In the genomic region with DNA sequence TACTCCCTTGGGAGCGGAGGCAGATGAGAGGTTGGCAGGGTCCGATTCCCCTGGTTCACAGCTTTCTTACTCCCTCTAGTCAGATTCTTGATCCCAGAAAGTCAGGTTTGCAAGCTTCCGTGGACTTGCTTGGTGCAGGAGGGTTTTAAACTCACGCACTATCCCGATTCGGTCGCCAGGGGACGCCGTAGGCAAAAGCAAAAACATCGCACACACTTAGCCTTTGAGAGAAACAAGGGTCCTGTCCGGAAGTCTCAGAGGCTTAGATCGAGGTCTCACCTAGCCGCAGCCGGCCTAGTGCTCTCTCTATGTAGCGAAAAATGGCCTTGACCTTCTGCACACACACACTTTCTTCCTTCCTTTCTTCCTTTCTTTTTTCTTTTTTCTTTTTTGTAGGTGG, we compare ENCODE assay signal across 9 mouse cellular contexts. TPM values are rescaled to one million over a fixed set of nuclear protein-coding genes. Genes with fewer than 3 reads are reported as not detected.
A peak's percentile ranks its signal among the peaks of the same experiment; 100 is the strongest.
DNase-seq lines count a peak whose midpoint lies in the region; ATAC-seq and TF ChIP-seq lines count a peak whose summit lies in the region.
"Had no signal": no experiment of that assay in that cellular context is flagged by ENCODE, and none has a peak within 500 bp of the region (broad histone marks: within the 10 kb centered on the region; RNA-seq: fewer than 3 reads in every experiment).

No protein-coding gene starts in this region.

- TF ChIP-seq EP300 in liver, postnatal 0 days (IDR thresholded peaks at IDR 0.05; ENCODE audit: low read depth): no peak

- WGBS in cerebellum, adult 2 months: 6% methylated on average over 15 of the region's 15 CpGs
- 4% methylated on average over 15 of the region's 15 CpGs for WGBS in thymus, adult 2 months
- WGBS in hindbrain, embryonic 16.5 days: 3% methylated on average over 15 of the region's 15 CpGs
- WGBS in liver, postnatal 0 days (ENCODE audit: insufficient replicate concordance): 2% methylated on average over 15 of the region's 15 CpGs

- H3K4me1 ChIP-seq in cerebellum, adult 2 months (ENCODE audit: control insufficient read depth, insufficient read depth, low read length): no peaks in the 10 kb centered on the region
- peaks cover 39% of the 10 kb centered on the region for H3K4me1 ChIP-seq in thymus, adult 2 months (replicated peaks; ENCODE audit: control insufficient read depth, insufficient read depth, low read length)
- H3K4me1 ChIP-seq in hindbrain, embryonic 16.5 days (ENCODE audit: control insufficient read depth, insufficient read depth, low read depth, low read length): peaks cover 13% of the 10 kb centered on the region
- peaks cover 16% of the 10 kb centered on the region for H3K4me1 ChIP-seq in liver, postnatal 0 days (ENCODE audit: insufficient read depth)

- H3K36me3 ChIP-seq in thymus, adult 2 months (ENCODE audit: control insufficient read depth, insufficient read depth, low read length): no peaks in the 10 kb centered on the region
- H3K36me3 ChIP-seq in hindbrain, embryonic 16.5 days (ENCODE audit: control insufficient read depth, insufficient read depth, low read length): no peaks in the 10 kb centered on the region
- H3K36me3 ChIP-seq in liver, postnatal 0 days (replicated peaks; ENCODE audit: insufficient read depth, low read length): no peaks in the 10 kb centered on the region
- H3K36me3 ChIP-seq: limb, embryonic 12.5 days had no signal

- no peak; the same call in 1 of the 2 replicates for ATAC-seq in cerebellum, adult (ENCODE audit: insufficient number of reproducible peaks, low FRiP score, low TSS enrichment)
- ATAC-seq in hindbrain, embryonic 16.5 days: peak; percentile 43; the same call in 1 of the 2 replicates
- ATAC-seq in liver, postnatal 0 days: peak; percentile 38; the same call in 1 of the 2 replicates

- H3K4me2 ChIP-seq in hindbrain, embryonic 16.5 days (ENCODE audit: low read length): no peak overlapping the region
- no peak overlapping the region for H3K4me2 ChIP-seq in liver, postnatal 0 days (ENCODE audit: low read depth, low read length)
- H3K4me2 ChIP-seq: limb, embryonic 12.5 days had no signal

- no peak overlapping the region for H3K9ac ChIP-seq in hindbrain, embryonic 16.5 days (ENCODE audit: low read depth, low read length)
- H3K9ac ChIP-seq in liver, postnatal 0 days (replicated peaks): no peak overlapping the region
- H3K9ac ChIP-seq: limb, embryonic 12.5 days had no signal

- peaks cover 2% of the 10 kb centered on the region; the same call in 1 of the 2 replicates for H3K9me3 ChIP-seq in hindbrain, embryonic 16.5 days (ENCODE audit: control insufficient read depth, low read length)
- H3K9me3 ChIP-seq in liver, postnatal 0 days (ENCODE audit: low read length): peaks cover 3% of the 10 kb centered on the region; the same call in 1 of the 2 replicates

- peak; percentile 48 to 69 for DNase-seq in cerebellum, adult 2 months
- DNase-seq in thymus, adult 2 months: peak; percentile 66
- no peak for DNase-seq in thymus, adult 18-20 months
- peak; percentile 56 for DNase-seq in embryo, embryonic 11.5 days (ENCODE audit: low read depth, low spot score)
- DNase-seq in liver, postnatal 0 days: peak; percentile 84
- DNase-seq in retina, postnatal 1 day: peak; percentile 90

- H3K27me3 ChIP-seq in cerebellum, adult 2 months (ENCODE audit: control insufficient read depth, insufficient read depth, low read length): peaks cover 3% of the 10 kb centered on the region; the same call in 1 of the 2 replicates
- no peaks in the 10 kb centered on the region for H3K27me3 ChIP-seq in thymus, adult 2 months (ENCODE audit: control insufficient read depth, insufficient read depth, low read length)
- H3K27me3 ChIP-seq in hindbrain, embryonic 16.5 days (replicated peaks; ENCODE audit: control insufficient read depth, insufficient read depth, low read length): peaks cover 69% of the 10 kb centered on the region
- H3K27me3 ChIP-seq in liver, postnatal 0 days (ENCODE audit: insufficient read depth, low read length): peaks cover 32% of the 10 kb centered on the region

- peak; percentile 94 for TF ChIP-seq CTCF in cerebellum, adult 2 months (IDR thresholded peaks at IDR 0.05; ENCODE audit: borderline replicate concordance, insufficient read depth, low read depth, low read length)
- peak; percentile 94; the same call in 1 of the 2 replicates for TF ChIP-seq CTCF in thymus, adult 2 months (IDR thresholded peaks at IDR 0.05; ENCODE audit: borderline replicate concordance, control insufficient read depth, extremely low read depth, insufficient read depth, low read length, poor library complexity)
- TF ChIP-seq CTCF in liver, postnatal 0 days (IDR thresholded peaks at IDR 0.05; ENCODE audit: low read depth): peak; percentile 95

- no peak for TF ChIP-seq POLR2A in cerebellum, adult 2 months (IDR thresholded peaks at IDR 0.05; ENCODE audit: borderline replicate concordance, insufficient read depth, low read length)
- 0 out of 2 replicates have a peak, but pooled peaks have one; percentile 21 for TF ChIP-seq POLR2A in thymus, adult 2 months (IDR thresholded peaks at IDR 0.05; ENCODE audit: control insufficient read depth, extremely low read depth, insufficient read depth, low read length, poor library complexity)

- no peak overlapping the region for H3K27ac ChIP-seq in cerebellum, adult 2 months (ENCODE audit: insufficient read depth, low read length)
- H3K27ac ChIP-seq in thymus, adult 2 months (ENCODE audit: control insufficient read depth, insufficient read depth, low read length): no peak overlapping the region
- H3K27ac ChIP-seq in hindbrain, embryonic 16.5 days (ENCODE audit: low read depth, low read length): no peak overlapping the region
- no peak overlapping the region for H3K27ac ChIP-seq in liver, postnatal 0 days (ENCODE audit: low read depth)
- H3K27ac ChIP-seq: limb, embryonic 12.5 days had no signal

- no peak overlapping the region for H3K4me3 ChIP-seq in cerebellum, adult 2 months (replicated peaks; ENCODE audit: insufficient read depth, low read depth, low read length)
- no peak overlapping the region for H3K4me3 ChIP-seq in thymus, adult 2 months (ENCODE audit: control insufficient read depth, insufficient read depth, low read length)
- H3K4me3 ChIP-seq in hindbrain, embryonic 16.5 days (ENCODE audit: low read length): no peak overlapping the region
- H3K4me3 ChIP-seq in liver, postnatal 0 days (ENCODE audit: low read depth, low read length): no peak overlapping the region
- H3K4me3 ChIP-seq: limb, embryonic 12.5 days had no signal

RNA-seq across cellular contexts. Expression of gene Tmem221, which starts 2.7 kb away (rescaled TPM):
- polyA plus RNA-seq in cerebellum, adult 2 months (2012; rRNA removed): 0.21 and 0.26 TPM in 2 replicates
- 15.5 and 17.2 TPM in 2 replicates for polyA plus RNA-seq in thymus, adult 2 months (2012; rRNA removed)
- 0.09 and 0.19 TPM in 2 replicates for polyA plus RNA-seq in hindbrain, embryonic 16.5 days (2015; fragmentation: Nextera tagmentation; extraction: Ambion mirVana)
- polyA plus RNA-seq in liver, postnatal 0 days (2015; fragmentation: Nextera tagmentation; extraction: Ambion mirVana): 0.62 and 0.66 TPM in 2 replicates

RNA-seq across cellular contexts. Expression of gene Nxnl1, which starts 5.0 kb away (rescaled TPM):
- 0.10 and 0.11 TPM in 2 replicates for polyA plus RNA-seq in cerebellum, adult 2 months (2012; rRNA removed)
- 0.05 and 0.06 TPM in 2 replicates for polyA plus RNA-seq in thymus, adult 2 months (2012; rRNA removed)
- not detected in 2 replicates for polyA plus RNA-seq in hindbrain, embryonic 16.5 days (2015; fragmentation: Nextera tagmentation; extraction: Ambion mirVana)
- 0.08 TPM in 1 of 2 replicates, not detected in the other for polyA plus RNA-seq in liver, postnatal 0 days (2015; fragmentation: Nextera tagmentation; extraction: Ambion mirVana)
- polyA plus RNA-seq: limb, embryonic 12.5 days had no signal

RNA-seq across cellular contexts. Expression of gene Slc27a1, which starts 7.3 kb away (rescaled TPM):
- 142 and 153 TPM in 2 replicates for polyA plus RNA-seq in cerebellum, adult 2 months (2012; rRNA removed)
- polyA plus RNA-seq in thymus, adult 2 months (2012; rRNA removed): 174 and 176 TPM in 2 replicates
- 102 and 107 TPM in 2 replicates for polyA plus RNA-seq in hindbrain, embryonic 16.5 days (2015; fragmentation: Nextera tagmentation; extraction: Ambion mirVana)
- 6.0 and 6.8 TPM in 2 replicates for polyA plus RNA-seq in liver, postnatal 0 days (2015; fragmentation: Nextera tagmentation; extraction: Ambion mirVana)

RNA-seq across cellular contexts. Expression of gene Mvb12a, which starts 18.7 kb away (rescaled TPM):
- polyA plus RNA-seq in cerebellum, adult 2 months (2012; rRNA removed): 113 and 118 TPM in 2 replicates
- 166 and 182 TPM in 2 replicates for polyA plus RNA-seq in thymus, adult 2 months (2012; rRNA removed)
- 66.3 and 70.4 TPM in 2 replicates for polyA plus RNA-seq in hindbrain, embryonic 16.5 days (2015; fragmentation: Nextera tagmentation; extraction: Ambion mirVana)
- 61.7 and 62.5 TPM in 2 replicates for polyA plus RNA-seq in liver, postnatal 0 days (2015; fragmentation: Nextera tagmentation; extraction: Ambion mirVana)

RNA-seq across cellular contexts. Expression of gene Bst2, which starts 24.1 kb away (rescaled TPM):
- polyA plus RNA-seq in cerebellum, adult 2 months (2012; rRNA removed): 13.6 and 17.3 TPM in 2 replicates
- 457 and 474 TPM in 2 replicates for polyA plus RNA-seq in thymus, adult 2 months (2012; rRNA removed)
- 10.4 and 12.3 TPM in 2 replicates for polyA plus RNA-seq in hindbrain, embryonic 16.5 days (2015; fragmentation: Nextera tagmentation; extraction: Ambion mirVana)
- polyA plus RNA-seq in liver, postnatal 0 days (2015; fragmentation: Nextera tagmentation; extraction: Ambion mirVana): 57.0 and 62.1 TPM in 2 replicates

Comparison
In these comparisons a context has a peak if more than half of its experiments do, and no peak if none do; other contexts are left out.
1. DNase-seq: peak in cerebellum, adult 2 months (2 of 2), thymus, adult 2 months (single experiment), embryo, embryonic 11.5 days (single experiment), liver, postnatal 0 days (single experiment) and retina, postnatal 1 day (single experiment); none in thymus, adult 18-20 months (0 of 2).
2. RNA of gene Slc27a1, which starts 7.3 kb away (polyA plus RNA-seq): 174 to 176 TPM in thymus, adult 2 months, 142 to 153 TPM in cerebellum, adult 2 months and 102 to 107 TPM in hindbrain, embryonic 16.5 days; 6.0 to 6.8 TPM in liver, postnatal 0 days; every median in the first group is over 10 times any median in the second.
3. Peak in every context shown above with its lines, with median percentiles within 50 percentile points of each other: CTCF ChIP-seq.